Mouse (Mus musculus) 416B (cell line): Measurements from ENCODE around the gene Trim26.
"Not testable (repeated sequence)": the region's sequence is repeated elsewhere in the genome, so short reads cannot be mapped to it uniquely, and the experiment has no call there.

ENCODE experiments used
- DNase-seq: peaks from one replicate; pipeline ENCODE4 v3.0.0; 2011; ENCODE audit warnings: low read depth

Gene Trim26

DNA sequence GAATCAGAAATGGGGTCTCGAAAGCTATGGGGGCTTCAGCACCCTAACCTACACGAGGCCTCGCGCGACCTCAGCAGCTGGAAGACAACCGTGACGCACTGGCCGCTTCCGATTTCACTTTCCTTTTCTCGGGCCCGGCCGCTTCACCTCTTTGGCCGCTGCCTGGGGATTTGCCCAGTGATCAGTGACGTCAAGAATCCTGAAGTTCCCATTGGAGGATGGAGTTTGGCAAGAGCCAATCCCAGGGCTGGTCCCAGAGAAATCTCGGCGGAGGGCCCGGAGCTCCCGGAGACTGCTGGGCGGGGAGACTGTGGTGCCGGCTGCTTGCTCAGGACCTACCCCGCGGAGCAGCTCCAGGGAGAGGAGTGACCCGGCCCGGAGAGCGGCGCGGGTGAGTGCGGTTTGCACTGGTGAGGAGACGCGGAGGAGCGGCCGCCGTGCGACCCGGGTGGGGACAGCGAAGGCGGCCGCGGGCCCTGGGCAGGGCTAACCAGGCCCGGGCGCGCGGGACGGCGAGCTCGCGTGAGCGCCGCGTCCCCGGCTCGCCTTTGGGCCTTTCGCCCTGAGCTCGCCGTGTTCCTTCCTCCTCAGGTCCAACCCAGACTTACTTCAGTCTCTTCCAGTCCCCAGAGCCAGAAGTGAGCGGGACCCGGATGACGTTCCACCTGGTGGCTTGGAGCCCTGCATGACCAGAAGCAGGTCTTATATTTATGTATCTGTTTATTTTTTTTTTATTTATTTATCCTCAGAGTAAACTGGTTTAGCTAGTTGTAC is at the start of gene Trim26:
TSS of gene Trim26 (plus strand) at position 261 of the 774 bp plus-strand sequence.
- DNase-seq = peak; percentile 97

DNA sequence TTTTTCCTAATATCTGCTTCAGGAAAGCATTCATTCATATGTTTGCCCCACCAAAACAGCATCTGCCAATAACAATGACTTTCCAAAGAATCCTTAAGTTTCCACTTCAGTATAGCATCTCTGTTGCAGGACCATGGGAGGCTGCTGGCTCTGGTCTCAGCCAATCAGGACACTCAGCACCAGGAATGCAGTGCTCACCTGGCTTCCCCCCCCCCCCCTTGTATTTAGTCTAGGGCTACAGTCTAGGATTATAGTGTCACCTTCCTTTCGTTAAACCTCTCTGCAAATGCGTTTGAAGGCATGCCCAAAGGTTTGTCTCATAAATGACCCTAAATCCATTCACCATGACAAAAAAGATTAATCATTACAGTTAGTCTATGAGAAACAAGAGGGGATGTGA is 48.6 kb upstream of the Trim26 start:
- DNase-seq = no peak

DNA sequence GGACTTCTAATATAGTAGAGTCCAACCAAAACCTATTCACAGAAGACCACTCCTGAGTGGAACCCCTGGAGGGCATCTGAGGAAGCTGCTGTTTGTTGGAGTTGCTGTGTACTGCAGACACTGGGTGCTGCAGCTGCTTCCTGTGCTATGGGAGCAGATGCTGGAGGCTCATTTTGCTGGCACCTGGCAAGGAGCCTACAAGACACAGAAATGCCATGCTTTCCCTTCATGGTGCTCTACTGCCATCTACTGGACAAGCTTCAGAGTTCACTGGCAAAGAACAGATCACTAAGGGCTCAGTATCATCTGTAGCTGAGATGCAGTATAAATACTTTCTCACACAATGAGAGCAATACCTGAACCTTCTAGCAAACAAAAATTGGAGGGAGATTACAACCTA is 48.1 kb upstream of the Trim26 start:
- peak; percentile 79 for DNase-seq

DNA sequence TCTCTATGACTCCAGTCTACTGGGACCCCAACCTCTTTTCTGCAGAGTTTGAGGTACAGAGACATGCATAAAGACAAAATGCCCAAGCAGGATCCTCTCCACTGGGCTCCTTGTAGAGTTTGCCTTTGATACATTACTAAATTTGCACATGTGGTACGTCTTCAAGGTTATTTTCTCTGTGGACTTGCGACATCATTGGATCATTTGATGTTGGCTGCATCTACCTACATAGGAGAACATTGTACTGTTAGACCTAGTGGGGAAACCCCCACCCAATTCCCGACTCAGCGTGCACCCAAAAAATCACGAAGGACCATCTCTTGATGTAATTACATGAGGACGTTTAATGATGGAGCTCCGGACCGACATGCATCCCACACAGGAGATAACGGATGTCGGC is 37.4 kb upstream of the Trim26 start:
- no peak for DNase-seq

DNA sequence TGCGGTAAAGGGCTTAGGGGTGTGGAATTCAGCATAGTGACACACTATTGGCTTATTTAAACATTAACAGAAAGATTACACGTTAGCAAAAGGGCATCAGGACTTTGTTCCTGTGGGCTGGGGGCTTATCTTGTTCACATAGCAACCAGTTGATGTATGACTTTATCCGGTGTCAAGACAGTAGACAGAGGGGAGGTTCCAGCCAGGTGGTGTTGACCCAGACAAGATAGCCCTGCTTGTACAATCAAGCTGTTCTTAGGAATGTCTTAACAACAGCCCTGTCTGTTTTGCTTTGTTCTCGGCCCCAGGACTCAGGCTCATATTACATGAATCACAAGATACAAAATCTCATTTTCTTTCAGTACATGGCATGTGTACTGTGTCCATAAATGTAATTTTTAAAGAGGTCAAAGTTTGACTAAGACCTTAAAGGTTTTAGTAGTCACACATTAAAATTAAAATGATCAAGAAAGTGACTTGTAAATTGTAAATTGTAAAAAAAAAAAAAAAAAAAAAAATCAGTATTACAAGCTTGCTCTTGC is 36.9 kb upstream of the Trim26 start:
- DNase-seq = not testable (repeated sequence)

DNA sequence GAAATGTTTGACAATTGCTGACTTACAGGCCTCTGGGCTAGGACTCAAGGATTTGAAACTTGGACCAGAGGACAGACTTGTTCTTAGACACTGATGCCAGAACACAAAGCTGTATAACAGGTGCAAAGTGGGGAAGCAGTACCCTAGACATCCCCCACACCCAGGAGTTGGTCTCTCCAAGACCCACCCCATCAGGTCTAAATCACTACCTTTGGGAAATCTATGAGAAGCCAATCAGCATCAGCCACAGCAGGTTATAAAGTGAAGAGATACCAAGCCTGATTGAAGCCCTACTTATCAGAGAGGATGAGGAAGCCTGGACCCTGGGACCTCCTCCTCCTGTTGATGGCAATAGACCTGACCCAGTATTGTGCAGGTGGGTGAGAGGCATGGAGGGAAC is 25.1 kb upstream of the Trim26 start, which contains the start of gene H2-M10.6:
TSS of gene H2-M10.6 (plus strand) at position 301 of the 400 bp plus-strand sequence.
- DNase-seq = no peak

DNA sequence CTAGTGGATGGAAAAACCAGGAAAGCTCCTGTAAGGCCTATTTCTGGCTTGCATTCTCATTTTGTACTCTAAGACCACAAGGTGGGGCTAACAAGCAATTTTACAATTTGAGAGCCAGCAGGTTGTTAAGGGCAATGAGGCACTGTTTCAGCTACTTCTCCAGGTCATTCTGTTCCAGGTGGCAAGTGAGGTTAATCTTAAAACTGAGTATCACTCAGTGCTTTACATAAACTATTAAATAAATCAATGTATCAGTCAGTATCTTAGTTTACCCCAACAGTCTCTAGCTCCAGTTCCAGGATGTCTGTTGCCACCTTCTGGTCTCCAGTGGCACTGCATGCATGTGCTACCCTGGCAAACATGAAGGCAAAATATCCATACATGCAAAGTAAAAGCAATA is 12.9 kb upstream of the Trim26 start:
- peak; percentile 66 for DNase-seq

DNA sequence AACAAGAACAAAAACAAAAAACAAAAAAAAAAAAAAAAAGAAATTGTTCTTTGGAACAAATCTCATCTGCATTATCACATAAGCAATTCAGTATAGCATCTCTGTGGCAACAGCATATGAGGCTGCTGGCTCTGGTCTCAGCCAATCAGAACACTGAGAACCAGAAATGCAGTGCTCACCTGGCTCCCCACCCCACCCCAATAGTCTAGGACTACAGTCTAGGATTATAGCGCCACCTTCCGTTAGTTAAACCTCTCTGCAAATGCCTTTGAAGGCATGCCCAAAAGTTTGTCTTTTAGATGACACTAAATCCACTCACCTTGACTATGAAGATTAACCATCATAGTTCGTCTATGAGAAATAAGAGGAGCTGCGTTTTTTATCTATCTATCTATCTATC is 11.4 kb upstream of the Trim26 start:
- peak; percentile 48 for DNase-seq

DNA sequence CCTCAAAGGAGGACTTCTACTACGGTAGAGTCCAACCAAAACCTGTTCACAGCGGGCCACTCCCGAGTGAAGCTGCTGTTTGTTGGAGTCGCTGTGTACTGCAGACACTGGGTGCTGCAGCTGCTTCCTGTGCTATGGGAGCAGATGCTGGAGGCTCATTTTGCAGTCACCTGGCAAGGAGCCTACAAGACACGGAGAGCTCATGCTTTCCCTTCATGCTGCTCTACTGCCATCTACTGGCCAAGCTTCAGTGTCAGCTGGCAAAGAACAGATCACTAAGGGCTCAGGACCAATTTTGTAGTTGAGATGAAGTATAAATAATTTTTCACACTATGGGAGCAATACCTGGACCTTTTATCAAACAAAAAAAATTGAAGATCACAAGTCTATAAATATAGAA is 10.9 kb upstream of the Trim26 start:
- peak; percentile 75 for DNase-seq

DNA sequence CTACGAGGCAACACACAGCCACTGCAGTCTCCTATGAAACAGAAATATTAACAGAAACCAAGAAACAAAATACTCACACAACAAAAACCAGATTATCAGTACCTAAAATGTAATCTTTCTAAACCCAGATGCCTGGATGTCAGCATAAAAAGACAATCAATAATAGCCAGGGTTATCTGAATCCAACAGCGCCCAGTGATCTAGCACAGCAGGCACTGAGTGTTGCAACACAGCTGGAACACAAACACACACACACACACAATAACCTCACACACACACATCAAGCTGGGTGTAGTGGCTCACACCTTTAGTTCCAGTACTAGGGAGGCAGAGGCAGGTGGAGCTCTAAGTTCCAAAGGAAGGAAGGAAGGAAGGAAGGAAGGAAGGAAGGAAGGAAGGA is 8.4 kb upstream of the Trim26 start:
- DNase-seq = no peak

DNA sequence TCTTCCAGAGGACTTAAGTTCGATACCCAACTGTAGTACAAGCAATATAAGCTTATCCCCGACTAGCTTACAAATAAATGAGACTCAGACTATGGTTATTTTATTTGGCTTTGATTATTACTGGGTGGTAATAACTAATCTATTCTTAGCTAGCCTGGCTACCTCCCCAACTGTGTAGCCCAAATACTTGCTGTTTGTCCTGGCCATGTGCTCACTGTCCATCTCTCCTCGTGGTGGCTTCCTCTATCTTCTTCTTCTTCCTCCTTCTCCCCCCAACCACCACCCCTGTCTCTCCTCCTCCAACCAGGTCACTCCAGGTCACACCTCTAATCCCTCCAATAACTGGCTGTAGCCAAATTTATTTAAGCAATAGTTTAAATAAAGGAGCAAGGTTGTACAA is 6.5 kb upstream of the Trim26 start:
- DNase-seq = no peak

DNA sequence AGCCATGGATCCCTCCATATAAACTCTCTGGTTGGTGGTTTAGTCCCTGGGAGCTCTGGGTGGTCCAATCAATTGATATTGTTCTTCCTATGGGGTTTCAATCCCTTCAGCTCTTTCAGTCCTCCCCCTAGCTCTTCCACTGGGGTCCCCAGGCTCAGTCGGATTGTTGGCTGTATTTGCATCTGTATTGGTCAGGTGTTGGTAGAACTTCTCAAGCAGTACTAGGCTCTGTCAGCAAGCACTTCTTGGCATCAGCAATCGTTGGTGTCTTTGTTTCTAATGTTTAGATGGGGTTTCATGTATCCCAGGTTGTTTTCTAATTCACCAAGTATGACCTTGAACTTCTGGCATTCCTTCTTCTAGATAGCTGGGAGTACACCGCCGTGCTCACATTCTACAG is 4.2 kb upstream of the Trim26 start:
- no peak for DNase-seq

DNA sequence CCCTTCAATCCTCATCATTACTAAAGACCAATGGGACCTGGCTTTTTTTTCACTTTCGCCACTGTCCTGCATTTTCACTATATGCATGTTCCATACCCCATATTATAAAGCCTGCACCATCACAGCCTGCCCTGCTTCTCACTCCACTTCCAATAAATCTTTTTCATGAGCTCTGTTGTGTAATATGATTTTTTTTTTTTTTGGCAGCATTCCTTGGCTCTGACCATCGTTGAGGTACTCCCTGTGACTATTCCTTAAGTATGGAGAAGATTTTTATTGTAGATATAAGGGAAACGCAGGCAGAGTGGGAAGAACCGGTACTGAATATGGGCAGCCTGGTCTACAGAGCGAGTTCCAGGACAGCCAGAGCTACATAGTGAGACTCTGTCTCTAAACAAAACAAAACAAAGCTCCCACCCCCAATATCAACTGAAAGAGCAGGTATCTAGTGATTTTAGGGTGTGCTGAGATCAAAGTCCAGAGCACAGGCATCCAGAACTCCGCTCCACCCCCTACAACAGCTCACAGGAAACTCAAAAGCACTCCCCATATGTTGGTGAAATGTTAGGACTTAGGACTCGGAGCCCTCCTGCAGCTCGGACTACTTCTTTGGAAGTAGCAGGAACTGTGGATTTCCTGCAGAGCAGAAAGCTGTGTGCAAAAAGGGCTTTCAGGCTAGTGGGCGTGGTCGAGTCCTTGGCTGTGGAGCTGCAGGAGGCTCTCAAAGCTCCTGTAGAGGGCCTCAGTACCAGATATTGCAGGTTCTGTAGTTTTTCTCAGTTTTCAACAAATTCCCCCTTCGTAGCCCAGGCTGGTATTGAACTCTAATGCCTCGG is 1.1 kb upstream of the Trim26 start:
- DNase-seq = peak; percentile 72

DNA sequence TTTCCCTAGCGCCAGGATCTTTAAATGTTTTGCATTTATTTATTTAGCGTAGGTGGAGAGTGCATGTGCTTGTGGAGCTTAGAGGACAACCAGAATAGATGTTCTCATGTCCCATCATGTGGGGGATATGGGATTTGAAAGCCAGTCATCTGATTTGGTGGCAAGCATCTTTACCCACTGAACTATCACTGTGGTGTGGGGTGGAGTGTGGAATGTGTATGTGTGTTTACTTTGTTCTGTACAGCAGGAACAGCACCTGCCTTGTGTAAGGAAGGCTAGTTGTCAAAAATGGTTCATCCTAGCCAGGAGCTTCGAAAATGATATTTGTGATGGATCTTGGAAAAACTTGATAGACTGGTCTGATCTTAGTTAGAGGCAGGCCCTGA is 514 bp upstream of the Trim26 start:
- DNase-seq = no peak

DNA sequence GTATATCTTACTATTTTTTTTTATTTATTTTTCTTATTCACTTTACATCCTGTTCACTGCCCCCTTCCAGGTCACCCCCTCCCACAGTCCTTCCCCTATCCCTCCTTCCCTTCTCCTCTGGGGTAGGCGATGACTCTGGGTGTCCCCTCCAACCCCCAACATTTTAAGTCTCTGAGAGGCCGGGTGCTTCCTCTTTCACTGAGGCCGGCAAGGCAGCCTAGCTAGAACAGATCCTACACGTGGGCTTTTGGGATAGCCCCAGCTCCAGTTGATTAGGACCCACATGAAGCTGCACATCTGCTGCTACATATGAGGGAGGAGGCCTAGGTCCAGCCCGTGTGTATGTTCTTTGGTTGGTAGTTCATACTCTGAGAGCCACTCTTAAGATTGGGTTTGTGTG is 2.1 kb downstream of the Trim26 start:
- DNase-seq = no peak

DNA sequence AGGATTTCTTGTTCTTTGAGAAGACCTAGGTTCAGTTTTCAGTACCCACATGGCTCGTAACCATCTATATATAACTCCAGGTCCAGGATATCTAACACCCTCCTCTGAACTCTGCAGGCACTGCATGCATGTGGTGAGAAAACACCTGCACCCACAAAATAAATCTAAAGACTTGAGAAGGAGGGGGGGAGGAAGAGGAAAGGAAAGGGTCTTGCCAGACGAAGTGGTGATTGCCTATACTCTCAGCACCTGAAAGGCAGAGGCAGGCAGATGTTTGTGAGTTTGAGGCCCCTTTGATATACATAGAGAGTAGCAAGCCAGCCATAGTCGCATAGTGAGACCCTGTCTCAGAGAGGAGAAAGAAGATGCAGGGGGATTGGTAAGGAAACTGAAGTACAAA is 3.0 kb downstream of the Trim26 start:
- DNase-seq = no peak

DNA sequence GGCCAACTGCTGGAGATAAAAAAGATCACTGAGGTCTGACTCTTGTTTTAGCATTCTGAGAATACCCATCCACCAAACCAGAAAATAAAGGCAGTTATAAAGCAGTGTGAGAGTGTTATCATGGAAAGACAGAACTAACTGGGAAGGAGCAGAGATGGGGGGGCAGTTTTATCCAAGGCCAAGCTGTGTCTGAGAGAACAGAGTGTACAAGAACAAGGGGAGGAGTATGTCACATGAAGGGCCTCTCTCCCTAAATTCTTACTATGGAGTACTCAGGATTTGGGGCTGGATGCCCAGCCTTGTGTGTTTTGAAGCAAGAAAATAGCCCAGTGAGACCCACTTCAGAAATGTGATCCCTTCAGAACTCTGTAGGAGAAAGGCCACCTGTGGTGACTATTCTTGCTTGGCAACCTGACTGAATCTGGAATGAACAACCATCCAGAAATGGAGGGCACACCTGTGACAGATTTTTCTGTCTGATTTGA is 4.1 kb downstream of the Trim26 start:
- no peak for DNase-seq

DNA sequence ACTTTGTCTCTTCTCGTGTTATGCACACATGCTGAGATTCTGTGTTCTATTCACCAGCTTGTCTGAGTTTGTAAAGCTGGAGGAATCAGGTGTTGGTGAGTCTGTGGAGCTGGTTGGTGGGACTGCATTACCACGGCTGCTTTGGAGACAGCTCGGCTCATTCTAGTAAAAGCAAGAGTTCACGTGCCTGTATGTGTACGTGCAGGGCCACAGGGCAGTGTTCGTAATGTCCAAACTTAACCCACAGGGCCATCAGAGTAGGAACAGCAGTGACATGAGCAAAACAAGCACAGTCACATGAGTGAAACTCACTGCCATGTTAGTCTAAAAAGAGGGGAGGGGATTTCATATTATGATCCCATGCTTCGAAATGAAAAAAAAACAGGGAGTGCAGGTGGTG is 6.8 kb downstream of the Trim26 start:
- DNase-seq = no peak

DNA sequence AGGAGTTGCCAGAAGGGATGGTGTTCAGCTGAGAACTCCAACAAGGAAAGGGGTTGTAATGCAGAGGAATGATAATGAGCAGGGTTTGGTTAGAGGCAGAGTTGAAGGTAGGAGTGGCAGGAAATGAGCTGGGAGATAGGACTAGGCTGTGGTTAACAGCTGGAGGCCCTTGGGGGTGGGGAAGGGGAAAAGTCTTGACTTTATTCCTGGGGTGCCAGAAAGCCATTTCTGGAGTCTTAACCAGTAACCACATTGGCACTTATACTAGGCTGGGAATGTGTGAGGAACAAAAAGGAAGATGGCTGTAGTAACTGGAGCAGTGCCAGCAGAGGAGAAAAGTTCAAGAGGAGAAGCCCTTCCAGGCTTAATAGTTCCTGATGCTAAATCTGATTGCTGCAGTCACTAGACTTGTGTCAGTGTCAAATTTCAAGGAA is 7.4 kb downstream of the Trim26 start:
- DNase-seq = peak; percentile 56

DNA sequence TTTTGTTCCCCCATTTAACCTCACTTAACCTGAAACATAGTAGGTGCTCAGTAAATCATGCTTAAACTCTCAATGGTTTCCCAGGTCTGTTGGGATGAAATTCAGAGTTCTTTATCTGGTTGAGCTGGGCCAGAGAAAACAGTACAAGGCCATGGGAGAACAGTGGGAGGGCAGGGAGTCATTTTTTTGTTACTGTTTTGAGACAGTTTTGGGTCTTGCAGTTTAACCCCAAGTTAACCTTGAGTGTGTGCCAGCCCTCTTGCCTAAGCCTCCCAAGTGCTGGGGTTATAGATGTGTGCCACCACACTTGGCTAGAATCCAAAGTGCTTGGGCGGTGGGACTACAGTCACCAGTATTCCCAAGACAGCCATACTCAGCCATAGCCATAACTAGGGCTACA is 7.8 kb downstream of the Trim26 start:
- DNase-seq = peak; percentile 72

DNA sequence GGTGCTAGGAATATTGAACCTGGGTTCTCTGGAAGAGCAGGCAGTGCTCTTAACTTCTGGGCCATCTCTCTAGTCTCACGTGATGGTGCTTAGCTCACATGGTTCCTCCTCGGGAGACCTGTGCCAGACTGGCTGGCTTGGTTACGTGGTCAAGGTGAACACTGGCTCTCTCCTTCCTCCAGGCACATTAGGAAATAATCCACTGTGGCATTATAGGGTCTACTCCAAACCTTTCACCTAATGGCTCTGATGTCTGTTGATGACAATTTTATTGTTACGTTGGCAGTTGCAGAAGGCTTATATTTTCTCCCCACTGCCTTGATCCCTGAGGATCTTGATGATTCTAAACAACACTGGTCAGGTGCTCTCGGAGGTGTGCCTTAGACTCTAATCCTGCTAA is 12.0 kb downstream of the Trim26 start:
- no peak for DNase-seq

DNA sequence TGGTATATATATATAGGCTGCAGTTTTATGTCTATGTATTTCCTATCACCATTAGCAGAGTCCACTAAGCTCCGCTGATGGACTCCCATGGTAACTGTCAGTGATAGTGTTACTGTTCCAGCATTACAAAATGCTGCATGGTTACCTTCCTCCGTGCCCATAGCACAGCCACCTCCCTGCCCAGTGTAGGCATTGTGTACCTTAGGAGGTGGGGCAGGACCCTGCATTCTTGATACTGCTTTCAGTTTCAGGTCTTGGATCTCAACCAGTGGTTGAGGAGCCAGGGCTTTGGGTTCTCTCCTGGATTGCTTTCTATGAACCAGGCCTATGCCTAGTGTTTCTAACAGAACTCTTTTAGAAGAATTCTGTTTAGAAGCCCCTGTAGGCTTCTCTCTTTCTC is 13.1 kb downstream of the Trim26 start:
- DNase-seq = no peak

DNA sequence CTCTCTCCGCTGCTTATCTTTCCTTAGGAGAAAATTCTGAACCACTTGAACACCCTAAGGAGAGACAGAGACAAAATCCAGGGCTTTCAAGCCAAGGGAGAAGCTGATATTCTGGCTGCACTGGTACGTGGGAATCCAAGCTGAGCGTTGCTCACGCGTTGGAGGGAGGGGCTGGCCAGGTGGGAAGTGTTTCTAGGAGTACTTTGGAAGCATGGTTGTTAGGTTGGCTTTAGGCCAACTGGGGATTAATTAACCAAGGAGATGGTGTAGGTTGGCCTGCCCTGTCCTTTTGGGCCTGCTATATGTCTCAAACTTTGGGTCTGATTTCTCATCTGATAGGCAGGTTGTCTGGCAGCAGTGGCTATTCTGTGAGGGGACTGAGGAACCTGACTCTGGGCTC is 14.3 kb downstream of the Trim26 start:
- no peak for DNase-seq
